Mouse (Mus musculus): ENCODE measurements at regions not wholly inside any gene's neighbourhood (a gene's known extent, or its start where the extent isn't known, plus 50 kb on each side); places are given as distances from the start of the nearest gene placed in this dataset.
"Not testable (repeated sequence)": the region's sequence is repeated elsewhere in the genome, so short reads cannot be mapped to it uniquely, and the experiment has no call there.

DNA sequence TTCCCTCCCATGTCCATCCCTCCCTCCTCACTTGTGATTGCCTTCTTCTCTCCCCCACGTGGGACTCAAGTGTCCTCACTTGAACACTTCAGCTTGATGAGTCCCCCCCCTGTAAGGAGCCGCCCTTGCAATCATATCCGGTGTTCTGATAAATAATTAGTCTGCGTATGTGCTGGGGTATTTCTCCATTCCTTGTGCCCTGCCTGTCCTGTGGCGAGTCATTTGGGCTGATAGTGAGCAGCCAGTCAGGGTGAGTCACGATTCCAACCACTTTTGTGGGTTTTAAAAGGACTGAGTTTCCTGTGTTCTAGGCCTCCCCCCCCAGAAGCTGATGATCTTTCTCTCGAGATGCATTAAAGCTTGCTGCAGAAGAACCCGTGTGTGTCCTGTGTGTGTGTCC, 820.9 kb downstream of the Kcnt2 start:
- DNase-seq: not testable (repeated sequence)

DNA sequence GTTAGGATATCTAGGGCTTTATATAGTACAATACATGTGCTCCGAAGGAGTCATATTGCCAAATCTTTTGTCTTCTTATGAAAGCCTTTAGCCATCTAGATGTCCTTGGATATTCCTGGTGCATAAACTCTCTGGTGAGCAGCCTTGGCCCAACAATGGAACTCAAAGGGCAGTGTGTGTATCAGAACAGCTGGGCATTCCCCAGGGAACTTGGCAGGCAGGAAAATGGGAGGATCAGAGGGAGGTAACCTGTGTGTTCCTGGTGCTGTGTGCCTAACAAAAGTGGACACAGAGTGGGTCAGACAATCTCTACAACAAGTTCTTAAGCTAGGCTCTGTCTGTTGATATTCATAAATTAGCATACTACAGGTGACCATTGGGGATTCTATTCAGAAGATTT, 851.6 kb downstream of the Kcnt2 start:
- no peak for DNase-seq

DNA sequence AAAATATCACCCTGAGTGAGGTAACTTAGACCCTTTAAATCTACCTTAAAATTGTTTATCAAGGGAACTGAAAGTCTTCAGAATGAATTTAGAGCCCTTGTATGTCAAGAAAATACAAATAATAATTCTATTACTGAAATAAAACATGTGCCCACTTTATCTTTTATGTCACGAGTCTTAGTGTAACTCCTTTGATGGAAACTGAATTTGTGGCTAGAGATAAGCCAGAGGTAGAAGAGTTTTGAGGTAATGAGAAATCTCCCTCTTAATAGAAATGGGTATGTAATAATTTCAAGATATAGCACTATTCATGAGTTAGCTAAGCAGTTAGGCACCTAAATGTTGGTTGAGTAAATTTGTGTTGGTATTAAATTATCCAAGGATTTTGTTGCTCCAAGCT, 856.6 kb downstream of the Kcnt2 start:
- DNase-seq: no peak

DNA sequence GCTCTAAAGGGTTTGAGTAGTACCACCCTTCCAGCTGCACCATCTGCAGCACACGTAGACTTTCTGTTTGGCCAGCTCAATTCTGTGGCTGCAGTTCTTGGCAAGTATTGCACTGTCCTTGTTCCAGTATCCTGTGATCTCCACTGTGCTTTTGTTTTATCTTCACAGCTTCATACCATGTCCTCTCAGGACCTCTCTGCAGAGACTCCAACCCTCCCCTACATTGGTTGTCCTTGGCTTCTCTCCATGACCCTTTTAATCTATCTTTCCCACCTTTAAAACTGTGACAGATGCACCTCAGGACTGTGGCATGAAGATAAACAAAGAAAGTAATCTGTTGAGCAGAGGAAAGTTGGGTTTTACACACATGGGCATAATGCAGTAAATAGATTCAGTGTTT, 858.1 kb downstream of the Kcnt2 start:
- DNase-seq: no peak

DNA sequence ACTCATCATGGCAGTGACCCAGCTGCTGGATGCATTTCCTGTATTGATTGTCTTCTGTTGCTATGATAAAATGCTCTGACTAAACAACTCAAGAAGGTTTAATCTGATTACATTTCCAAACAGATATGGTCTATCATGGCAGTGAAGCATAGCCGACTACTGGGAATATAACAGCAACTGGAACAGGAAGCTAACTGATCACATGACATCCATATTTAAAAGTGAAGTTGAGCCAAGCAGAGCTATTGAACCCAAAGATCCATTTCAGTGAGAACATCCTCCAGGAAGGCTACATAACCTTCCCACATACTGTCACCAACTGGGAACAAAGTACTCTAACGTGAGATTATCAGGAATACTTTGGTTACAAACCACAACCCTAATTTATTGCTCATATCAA, 858.7 kb downstream of the Kcnt2 start:
- DNase-seq: no peak

DNA sequence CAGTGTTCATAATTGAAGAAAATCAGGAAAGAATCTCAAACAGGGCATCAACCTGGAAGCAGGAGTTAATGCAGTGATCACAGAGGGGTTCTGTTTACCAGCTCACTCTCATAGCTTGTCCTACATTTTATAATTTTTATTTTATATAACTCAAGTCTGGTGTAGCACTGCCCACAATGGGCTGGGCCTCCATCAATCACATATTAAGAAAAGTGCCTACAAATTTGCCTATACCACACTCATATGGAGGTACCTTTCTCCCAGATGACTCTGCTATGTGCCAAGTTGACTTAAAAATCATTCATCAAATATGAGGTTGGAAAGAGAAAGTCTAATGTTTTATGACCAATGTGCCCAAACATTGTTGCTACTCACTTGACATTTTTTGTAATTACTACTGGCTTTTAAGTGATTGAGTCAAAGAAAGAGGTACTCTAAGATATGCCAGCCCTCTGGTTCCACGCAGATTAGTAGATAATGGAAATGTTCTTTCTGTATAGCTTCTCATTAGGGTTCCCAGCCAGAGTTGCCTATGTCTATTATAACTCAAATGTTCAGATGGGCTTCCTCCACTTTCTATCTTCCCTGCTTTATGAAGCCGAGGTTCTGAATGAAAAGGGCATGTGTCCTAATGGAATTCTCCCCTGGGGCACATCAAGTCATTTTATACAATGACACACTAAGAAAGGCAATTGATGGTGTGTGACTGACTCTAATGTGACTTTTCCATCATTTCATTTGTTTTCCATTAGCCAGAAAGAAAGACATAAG, 891.0 kb downstream of the Kcnt2 start:
- no peak for DNase-seq

DNA sequence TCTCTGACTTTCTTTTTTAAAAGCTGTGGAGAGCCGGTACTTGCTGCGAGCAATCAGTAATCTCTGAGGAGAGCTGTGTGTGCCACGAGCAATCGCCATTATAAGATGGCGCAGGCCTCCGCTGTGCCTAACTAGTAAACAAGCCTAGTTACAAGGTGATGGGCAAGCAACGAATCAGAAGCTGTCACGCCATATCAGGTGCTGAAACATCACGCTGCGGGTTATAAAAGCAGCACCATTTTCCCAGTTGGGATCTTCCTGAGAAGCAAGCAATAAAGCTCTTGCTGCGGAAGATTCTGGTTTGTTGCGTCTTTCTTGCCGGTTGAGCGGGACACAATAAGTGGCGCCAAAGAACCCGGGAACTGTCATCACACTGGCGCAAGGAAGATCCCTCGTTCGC, 894.2 kb downstream of the Kcnt2 start:
- not testable (repeated sequence) for DNase-seq

DNA sequence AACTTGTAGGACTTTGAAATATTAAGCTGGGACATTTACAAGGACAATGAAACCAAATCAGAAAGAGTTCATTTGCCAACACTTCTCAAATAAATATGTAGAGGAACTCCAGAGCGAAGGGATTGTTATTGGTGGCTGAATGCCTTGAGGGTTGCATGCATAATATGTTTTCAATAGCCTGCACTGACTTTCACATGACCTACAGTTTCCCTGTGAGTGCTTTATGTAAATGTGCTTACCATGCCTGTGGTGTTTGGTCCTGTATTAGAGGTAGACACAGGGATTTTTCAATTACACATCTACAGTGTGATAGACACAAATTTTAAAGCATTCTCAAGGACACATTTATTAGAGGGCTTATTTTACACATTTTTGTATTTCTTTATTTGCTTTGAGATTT, 899.8 kb downstream of the Kcnt2 start:
- peak; percentile 6 to 70 for DNase-seq

DNA sequence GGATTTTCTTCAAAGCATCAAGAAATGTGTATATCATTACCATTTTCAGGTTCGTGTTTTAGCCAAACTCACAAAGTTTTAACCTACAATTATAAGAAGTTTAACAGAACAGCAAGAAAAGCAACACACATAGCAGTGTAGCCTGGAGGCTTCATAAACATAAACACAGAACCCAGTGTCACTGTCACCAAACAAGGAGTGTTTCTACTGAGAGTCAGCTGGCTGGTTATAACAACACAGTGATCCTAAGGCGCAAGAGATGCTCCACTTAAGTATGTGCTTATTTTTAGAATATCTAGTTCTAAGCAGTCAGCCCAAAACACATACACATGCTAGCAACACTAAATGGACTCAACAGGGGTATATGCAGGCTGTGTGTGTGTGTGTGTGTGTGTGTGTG, 903.9 kb downstream of the Kcnt2 start:
- DNase-seq: no peak

DNA sequence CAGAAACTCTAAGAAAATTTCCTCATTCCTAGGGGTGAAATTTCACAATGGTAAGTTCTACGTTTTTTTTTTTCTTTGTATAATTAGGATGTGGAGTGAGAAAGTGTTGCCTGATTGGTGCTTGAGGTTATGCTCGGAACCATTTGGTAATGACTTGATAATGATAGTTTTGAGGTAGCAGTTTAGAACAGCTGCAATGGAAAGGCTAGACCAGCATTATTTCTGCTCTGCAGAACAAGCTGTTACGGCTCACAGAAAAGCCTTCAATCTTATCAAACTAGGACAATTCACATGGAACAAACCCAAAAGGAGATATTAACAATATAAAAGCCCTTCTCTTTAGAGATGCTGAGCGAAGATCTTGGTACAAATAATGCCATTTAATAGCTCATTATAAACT, 908.6 kb downstream of the Kcnt2 start:
- DNase-seq: no peak

DNA sequence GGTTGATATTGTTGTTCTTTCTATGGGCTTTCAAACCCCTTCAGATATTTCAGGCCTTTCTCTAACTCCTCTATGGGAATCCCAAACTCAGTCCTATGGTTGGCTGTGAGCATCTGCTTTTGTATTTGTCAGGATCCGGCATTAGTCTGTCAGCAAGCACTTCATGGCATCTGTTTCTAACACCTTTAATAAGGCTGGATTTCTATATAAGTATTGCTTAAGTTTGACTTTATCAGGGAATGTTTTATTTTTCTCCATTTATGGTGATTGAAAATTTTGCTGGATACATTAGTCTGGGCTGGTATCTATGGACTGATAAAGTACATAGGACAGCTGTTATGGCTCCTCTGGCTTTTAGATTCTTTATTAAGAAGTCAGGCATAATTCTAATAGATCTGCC, 915.8 kb downstream of the Kcnt2 start:
- no peak for DNase-seq
